Mouse (Mus musculus): Measurements from ENCODE around the gene Rrp36.
A peak's percentile ranks its signal among the peaks of the same experiment; 100 is the strongest.

The Rrp36 gene

DNA sequence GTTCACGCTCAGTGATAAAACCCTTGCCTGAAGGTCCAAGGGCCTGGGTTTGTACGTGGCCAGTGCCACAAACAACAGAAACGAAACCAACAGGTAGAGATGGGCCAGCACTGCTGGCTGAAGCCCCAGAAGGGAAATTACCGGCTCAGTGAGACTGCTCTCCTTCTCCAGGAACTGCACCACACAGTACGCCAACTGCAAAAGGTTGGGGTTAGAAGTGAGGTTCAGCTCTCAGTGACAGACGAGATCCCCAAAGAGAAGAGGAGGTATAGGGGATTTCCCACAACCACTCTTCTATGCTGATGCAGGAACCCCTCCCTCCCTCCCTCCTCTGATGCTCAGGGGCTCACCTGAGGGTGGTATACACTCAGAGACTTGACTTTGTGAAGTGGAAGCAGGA lies 11.8 kb upstream of the Rrp36 start:
- DNase-seq (ENCODE audit: low spot score) = no peak

DNA sequence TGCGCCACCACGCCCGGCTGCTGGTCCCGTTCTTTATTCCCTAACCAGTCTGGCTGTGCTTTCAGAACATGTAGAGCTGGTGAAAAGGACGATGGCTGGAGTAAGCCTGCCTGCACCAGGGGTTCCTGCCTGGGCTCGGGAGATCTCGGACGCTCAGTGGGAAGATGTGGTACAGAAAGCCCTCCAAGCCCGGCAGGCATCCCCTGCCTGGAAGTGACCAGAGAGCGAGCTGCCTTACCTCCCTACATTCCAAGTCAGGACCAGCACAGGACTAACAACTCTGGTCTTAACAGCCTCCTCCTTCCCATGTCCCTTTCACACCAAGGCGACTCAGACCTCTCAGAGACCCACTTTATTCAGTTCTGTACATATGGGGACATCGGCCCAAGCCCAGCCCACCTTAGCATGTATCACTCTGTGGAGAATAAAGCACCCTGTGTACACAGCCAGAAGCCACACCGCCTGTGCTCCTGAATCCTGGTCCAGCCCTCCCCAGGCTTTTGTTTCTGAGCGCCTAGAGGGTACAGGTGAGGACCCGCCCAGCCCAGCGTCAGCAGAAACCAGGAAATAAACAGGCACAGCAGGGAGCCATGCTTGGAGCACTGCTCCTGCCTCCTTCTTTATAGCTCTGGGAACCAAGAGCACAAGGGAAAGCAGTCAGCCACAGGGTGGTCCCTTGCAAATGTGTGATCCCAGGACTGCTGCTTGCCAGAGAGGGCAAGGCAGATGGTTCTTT lies 8.7 kb upstream of the Rrp36 start:
- no peak for DNase-seq (ENCODE audit: low spot score)

DNA sequence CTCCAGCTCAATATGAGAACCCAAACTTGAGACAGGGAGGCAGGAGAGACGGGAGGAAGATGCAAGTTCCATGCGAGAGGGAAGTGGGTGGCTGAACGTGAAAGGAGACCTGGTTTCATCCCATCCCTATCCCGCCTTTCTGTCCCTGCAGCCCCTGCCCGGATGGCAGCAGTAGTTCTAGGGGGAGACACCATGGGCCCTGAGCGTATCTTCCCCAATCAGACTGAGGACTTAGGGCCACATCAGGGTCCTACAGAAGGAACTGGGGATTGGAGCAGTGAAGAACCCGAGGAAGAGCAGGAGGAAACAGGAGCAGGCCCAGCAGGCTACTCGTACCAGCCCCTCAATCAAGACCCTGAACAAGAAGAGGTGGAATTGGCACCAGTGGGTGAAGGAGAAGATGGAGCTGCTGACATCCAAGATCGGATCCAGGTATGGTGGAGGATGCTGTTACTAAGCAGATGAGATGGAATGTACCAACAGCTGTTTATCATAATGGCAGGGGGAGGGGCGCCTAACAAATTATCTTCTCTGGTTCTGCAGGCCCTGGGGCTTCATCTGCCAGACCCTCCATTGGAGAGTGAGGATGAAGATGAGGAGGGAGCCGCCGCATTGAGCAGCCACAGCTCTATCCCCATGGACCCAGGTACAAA lies 7.4 kb upstream of the Rrp36 start:
- no peak for DNase-seq (ENCODE audit: low spot score)

DNA sequence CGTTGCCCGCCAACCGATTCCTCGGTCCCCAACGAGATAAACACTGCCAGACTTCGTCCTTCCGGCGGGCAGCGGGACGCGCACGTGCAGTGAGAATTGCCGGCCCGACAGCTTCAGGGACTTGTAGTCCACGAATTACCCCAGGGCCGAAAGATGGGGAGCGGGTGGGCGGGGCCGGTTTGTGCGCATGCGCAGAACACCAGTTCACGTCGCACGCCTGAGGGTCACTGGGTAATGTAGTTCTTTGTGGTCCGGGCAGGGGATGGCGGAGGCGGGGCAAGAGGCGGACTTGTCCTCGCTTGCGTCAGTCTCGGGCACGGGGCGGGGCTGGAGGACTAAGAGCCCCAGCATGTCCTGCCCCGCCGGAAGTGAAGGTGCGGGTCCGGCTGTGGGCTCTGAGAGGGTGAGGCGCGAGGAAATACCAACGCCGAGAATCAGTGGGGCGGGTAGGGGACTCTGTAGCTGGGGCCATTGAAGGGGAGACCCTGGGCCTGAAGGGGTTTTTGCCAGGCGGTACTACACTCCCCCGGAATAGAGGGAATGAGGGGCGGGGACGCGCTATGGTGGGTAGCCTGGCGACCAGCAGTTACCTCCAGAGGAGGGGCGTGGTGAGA lies 6.7 kb upstream of the Rrp36 start, which contains the start of gene Klhdc3:
Gene Klhdc3 (minus strand): TSS at position 155 of the 614 bp plus-strand sequence.
- DNase-seq (ENCODE audit: low spot score) = peak; percentile 95

DNA sequence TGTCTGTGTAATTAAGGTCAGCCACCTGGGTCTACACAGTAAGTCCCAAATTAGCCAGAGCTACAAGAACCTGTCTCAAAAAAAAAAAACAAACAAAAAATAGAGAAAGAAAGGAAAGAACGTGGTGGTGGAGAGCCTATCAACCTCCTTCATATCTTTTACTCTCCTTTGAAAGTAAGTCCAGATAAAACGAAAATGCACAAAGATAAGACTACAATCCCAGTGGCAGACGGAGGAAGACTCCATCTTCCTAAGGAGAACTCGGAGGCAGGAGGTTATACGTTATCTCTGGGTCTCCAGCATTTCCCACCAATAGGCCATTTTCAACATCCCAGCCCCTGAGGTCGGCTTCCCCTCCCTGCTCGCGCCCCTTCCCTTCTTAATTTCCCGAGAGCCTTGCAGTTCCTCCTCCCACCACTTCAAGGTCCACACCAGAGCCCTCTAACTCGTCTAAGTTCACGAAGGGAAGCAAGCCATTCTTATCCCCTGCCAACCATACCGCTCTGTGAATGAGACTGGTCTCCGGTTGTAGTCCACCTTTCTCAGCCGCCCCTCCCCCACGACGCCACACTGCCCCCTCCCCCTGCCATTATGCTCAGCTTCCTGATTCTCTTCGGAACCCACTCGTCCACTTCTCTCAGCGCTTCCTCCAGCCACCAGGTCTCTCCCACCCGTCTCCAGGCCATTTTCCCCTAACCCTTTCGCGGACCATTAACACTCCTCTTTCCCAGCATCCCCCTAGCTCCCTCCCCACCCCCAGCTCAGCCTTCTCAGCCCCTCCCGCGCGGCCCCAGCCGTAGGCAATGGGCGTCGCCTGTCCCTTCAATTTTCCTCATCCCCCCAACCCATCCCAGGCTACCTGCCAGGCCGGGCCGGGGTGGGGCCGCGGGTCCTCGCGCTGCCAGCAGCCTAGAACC lies 5.9 kb upstream of the Rrp36 start:
- no peak for DNase-seq (ENCODE audit: low spot score)

DNA sequence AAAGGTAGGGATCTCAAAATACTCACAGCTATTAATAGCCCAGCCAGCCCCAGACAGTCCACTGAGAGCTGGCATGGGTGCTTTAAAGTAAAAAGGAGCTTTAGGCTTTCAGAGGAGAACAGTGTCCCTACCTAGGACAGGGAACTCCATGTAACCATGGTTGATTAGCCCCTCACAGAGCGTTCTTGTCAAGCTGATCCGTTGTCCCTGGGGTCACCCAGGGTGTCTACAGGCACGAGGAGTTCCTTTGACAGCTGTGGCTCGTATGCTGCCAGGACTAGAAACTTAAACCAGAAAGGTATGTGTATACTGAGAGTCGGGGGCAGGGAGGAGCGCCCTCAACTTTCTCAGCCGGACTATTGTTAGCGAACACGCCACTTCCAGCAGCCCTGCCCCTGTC lies 4.8 kb upstream of the Rrp36 start:
- no peak for DNase-seq (ENCODE audit: low spot score)

DNA sequence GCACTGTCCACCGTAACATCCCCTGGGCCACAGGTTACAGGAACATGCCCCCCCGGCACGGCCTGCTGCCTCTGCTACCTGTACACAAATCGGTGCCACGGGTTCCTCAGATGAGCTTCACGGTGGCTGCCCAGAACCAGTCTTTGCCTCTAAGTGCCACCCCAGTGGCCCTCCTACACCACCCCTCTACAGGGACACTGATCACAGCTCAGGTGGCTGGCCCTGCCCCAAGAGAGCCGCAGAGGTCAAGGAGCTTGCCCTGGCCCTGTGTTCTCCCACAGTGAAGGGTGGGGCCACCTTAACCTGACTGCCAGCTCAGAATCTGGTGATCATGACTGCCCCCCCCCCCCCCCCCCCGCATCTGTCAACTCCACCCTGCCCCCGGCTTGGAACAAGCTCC lies 4.3 kb upstream of the Rrp36 start, which contains the start of gene Mea1:
Gene Mea1 (plus strand): TSS at position 378 of the 400 bp plus-strand sequence.
- no peak for DNase-seq (ENCODE audit: low spot score)

DNA sequence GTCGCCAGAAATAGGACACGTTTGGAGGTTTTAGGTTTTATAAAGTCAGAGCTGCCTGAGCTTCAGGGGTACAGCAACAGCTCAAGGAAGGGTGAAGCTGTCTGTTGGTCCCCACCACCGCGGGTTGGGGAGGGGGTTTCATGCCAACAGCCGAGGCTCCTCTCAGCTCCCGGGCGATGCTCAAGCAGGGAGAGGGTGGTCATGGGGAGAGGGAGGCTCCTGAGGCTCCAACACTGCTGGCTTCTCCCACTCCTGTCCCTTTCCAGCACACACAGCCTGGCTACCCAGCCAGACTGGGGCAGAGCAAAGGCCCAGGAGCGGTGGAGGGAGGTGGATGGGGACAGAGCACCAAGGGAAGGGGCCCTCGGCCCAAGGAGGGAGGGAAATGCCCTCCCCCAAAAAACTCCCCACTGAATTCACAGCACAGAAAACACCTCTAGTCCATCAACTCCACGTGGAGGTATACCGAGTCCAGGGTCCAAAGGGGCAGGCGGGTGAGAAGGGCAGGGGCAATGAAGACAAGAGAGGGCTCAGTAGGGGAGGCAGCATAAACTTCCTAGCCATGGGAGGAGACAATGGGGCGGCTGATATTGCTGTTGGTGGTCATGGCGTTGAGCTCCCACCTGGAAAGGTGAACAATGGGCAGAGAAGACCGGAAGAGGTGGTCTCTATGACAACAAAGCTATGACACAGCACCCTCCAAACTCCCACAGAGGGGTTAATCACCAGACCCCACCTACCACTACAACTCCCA lies 555 bp upstream of the Rrp36 start:
- no peak for DNase-seq (ENCODE audit: low spot score)

DNA sequence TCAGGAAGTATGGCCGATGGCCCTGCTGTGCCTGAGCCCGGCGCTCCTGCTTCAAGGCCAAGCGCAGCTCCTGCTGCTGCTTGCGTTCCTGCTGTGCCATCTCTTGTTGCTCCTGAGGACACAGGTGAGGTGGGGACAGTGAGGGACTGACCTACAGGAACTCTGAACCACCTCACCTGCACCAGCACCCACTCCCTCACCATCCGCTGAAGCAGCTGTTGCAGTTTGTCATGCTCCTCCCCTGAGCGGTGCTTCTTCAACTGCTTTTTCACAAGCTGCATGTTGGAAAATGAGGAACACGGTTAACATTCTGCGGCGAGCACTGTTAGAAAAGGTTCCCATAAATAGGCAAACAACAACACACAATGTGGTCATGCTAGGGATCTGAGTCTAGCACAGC lies 4.2 kb downstream of the Rrp36 start:
- DNase-seq (ENCODE audit: low spot score) = no peak

DNA sequence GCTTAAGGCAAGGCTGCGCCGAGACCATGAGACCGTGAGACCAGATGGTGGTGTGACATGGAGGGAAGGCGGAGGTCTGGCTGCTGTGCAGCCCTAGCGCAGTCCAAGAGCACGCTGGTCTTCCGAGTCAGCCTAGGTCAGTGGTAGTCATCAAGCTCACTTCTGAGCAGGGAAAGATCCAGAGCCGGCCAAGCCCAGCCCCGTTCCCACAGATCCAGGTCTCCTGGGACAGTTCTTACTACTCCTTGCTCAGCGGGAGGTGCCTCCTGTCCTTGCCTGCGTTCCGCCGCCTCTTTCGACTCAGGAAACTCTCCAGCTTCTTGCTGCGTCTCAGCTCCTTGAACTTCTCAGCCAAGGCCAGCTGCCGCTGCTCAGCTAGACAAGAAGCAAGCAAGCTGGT lies 6.4 kb downstream of the Rrp36 start:
- DNase-seq (ENCODE audit: low spot score) = no peak

DNA sequence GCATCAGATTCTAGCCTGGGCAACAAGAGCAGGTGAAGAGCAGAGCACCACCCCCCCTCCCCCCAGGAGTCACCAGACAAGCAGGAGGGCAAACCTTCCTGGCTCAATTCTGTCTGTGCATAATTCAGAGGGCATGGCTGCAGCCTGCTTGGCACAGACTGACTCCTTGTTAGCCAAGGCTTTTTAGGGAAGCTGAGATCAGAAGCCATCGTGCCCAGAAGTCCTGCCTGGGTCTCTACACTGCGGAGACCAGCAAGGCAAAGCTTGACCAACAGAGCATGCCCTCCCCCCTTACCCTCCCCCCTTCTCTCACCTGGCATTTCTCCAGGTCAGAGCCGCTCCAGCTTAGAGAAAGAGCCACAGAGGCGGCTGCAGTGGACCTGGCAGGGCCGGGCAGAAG lies 11.4 kb downstream of the Rrp36 start:
- DNase-seq (ENCODE audit: low spot score) = no peak

DNA sequence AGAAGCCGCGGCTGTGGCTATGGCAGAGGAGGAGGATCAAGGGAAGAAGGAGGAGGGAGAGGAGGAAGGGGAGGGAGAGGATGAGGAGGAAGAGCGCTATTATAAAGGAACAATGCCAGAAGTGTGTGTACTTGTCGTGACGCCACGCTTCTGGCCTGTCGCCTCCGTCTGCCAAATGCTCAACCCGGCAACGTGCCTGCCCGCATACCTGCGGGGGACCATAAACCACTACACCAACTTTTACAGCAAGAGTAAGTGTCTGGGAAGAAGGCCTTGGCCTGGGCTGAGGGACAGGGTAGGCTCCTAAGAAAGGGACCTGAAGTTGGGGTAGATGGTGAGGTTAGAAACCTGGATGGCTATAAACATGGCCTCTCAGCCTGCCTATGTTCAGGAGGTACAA lies 12.2 kb downstream of the Rrp36 start:
- no peak for DNase-seq (ENCODE audit: low spot score)

DNA sequence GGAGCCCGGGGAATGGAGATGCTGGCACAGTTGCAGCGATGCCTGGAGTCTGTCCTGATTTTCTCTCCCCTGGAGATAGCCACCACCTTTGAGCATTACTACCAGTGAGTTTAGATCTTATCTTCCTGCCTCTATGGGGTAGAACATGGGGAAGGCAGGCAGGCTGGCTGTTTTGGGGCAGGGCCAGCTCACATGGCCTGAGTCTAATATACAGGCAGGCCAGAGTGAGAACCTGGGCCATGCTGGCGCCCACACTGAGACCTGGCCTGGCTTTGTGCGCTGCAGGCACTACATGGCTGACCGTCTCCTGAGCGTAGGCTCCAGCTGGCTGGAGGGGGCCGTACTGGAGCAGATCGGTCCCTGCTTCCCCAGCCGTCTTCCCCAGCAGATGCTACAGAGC lies 12.8 kb downstream of the Rrp36 start:
- no peak for DNase-seq (ENCODE audit: low spot score)

DNA sequence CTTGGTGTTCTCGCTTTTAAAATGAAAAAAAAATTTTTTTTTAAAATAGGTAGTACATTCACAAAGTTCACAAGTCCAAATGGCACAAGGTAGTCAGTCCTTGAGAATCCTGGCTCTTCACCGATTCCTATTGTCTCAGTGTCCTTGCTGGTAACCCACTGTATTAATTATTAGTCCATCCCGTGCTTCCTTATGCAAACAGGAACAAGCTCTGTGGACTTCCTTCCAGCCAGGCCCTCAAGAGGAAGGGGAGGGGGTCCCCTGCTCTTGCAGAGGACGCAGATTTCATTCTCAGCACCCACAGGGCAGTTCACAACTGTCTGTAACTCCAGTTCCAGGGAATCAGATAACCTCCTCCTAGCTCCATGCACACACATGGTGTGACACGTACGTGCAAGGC lies 18.1 kb downstream of the Rrp36 start:
- no peak for DNase-seq (ENCODE audit: low spot score)

DNA sequence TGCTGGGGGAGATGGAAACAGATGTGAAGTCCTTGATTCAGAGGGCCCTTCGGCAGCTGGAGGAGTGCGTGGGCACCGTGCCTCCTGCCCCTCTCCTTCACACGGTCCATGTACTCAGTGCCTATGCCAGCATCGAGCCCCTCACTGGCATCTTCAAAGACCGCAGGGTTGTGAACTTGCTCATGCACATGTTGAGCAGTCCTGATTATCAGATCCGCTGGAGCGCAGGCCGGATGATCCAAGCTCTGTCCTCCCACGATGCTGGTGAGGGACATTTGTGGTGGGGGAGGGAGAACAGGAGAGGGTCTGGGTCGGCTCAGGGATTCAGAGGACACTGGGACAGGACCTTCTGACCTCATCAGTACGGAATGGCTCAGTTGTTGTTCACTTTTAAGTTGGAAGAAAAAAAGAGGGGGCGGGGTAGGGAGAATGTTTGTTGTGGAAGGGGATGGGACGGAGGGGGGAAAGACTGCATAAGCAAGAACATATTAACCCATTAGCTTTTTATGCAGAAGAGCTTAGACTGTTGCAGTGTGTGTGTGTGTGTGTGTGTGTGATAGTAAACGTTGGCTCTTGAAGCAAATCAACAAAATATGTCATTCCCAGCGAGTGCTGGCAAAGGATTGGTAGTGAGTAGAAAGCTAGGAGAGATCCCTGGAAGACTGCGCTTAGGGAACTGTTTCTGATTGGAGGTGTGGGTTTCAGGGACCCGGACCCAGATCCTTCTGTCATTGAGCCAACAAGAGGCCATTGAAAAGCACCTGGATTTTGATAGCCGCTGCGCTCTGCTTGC lies 22.2 kb downstream of the Rrp36 start:
- DNase-seq (ENCODE audit: low spot score) = no peak

DNA sequence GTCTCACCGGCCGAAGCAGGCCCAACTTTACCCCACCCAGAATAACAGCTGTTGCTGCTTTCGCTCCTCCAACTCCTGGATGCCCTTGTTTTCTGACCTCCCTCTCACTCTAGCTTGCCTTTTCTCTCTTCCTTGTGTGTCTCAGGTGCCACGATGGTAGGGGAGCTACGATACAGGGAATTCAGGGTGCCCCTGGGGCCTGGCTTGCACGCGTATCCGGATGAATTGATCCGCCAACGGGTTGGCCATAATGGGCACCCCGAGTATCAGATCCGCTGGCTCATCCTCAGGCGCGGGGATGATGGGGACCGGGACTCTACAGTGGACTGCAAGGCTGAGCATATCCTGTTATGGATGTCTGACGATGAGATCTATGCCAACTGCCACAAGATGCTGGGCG lies 22.9 kb downstream of the Rrp36 start:
- no peak for DNase-seq (ENCODE audit: low spot score)

DNA sequence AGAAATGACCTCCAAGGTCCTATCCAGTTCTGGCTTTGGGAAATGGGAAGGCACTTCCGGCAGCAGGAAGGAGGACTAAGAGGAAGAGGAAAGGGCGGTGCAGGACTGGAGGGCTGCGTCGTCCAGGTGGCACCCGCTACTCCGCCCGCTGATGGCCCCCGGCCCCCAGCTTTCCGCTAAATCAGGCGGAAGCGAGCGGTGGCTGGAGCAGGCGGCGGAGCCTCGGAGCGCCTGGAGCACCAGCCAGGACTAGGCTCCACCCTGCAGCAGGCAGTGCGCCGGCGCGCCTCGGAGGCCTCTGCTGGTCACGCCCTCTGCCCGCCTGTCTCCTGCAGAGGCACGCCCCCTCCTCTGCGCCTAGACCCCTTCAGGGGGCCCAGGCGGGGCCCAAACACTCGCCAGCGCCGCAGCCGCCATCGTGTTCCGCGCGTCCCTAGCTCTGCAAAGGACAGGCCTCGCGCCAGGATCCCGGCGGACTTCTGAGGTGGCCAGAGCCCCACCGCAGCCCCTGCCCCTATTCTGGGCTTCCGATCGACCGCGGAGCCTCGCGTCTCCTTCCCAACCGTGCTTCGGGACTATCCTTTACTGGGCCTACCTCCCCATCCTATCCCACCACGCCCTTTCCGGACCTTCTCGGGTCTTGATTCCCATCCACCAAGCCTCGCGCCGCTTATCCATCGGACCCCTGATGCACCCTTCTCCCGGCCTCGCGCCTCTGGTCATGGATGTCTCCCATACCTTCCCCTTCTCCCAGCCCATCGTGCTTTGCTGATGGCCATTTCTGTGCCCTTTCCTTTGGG lies 23.7 kb downstream of the Rrp36 start, which contains the start of gene Cul7:
Gene Cul7 (plus strand): TSS at position 106 of the 800 bp plus-strand sequence.
- DNase-seq (ENCODE audit: low spot score) = peak; percentile 73

DNA sequence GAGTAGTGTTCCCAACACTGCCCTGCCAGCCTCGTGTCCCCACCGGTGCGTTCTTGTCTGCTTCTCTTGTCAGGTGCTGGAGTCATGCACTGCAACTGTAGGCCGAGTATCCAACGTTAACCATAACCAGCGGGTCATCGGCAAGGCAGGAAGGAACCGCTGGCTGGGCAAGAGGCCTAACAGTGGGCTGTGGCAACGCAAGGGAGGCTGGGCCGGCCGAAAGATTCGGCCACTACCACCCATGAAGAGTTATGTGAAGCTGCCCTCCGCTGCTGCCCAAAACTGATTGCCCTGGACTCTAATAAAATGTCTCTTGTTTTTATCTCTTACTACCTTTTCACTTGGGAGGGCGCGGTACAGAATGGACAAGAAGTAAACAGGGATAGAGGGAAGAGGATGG lies 24.3 kb downstream of the Rrp36 start:
- no peak for DNase-seq (ENCODE audit: low spot score)

DNA sequence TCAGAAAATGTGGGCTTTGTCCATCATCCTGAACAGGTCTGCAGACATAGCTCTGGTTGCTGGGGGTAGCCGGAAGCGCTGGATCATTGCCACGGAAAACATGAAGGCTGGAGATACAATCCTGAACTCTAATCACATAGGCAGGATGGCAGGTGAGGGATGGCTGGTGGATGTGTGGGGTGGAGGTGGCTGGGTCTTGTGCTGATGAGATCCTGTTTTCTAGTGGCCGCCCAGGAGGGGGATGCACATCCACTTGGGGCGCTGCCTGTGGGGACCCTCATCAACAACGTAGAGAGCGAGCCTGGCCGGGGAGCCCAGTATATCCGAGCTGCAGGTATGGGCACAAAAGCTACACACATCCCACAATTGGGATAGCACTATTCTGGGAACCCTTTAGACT lies 25.7 kb downstream of the Rrp36 start:
- DNase-seq (ENCODE audit: low spot score) = no peak

DNA sequence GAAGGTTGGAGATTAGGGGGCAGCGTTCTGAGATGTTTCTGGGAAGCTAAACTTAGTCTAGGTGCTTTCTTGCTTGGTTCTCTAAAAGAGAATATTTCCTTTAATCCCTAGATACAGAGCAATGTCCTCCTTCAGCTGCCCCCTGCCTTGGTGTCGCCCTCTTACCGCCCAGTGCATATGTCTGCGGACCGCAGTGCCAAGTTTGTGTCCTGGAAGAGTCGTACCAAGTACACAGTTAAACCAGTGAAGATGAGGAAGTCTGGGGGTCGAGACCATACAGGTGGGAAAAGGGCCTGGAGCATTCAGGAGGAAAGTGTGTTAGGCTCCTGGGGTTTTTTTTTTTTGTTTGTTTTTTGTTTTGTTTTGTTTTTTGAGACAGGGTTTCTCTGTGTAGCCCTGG lies 26.9 kb downstream of the Rrp36 start:
- no peak for DNase-seq (ENCODE audit: low spot score)

Measured in urinary bladder, postnatal 10 days (tissue).